ENCODE assay signal across 9 mouse cellular contexts in the genomic region with DNA sequence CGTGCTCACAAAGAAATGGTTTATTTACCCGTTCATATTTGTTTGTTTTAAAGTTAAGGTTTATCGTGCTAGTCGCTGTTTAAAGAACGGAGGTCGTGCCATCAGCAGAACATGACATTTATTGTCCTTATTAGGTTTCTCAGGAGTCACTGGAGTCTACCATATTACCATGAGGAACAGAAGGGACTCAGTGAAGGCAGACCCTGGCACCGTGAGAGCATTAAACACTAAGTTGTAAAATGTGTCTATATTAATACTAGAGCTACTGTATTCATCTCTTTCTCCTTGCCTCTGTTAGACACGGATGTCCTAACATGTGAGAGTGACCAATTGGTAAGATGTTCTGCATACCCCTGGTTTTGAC. TPM values are rescaled to one million over a fixed set of nuclear protein-coding genes. Genes with fewer than 3 reads are reported as not detected.
A peak's percentile ranks its signal among the peaks of the same experiment; 100 is the strongest.
DNase-seq lines count a peak whose midpoint lies in the region; ATAC-seq and TF ChIP-seq lines count a peak whose summit lies in the region.
"Had no signal": no experiment of that assay in that cellular context is flagged by ENCODE, and none has a peak within 500 bp of the region (broad histone marks: within the 10 kb centered on the region; RNA-seq: fewer than 3 reads in every experiment).

No protein-coding gene starts in this region.

- in situ Hi-C loops in CH12.LX (cut with MboI; ENCODE audit: low pct_ligation_motif_present, low pct_unique_long_range_greater_than_20kb, low sequenced_read_pairs), result no loop called here

- 12% methylated on average over 8 of the region's 8 CpGs for WGBS in heart, embryonic 14.5 days
- WGBS in limb, embryonic 13.5 days, result 14% methylated on average over 8 of the region's 8 CpGs
- WGBS in neural tube, embryonic 12.5 days, result 14% methylated on average over 8 of the region's 8 CpGs

- dilution Hi-C loops in CH12.LX (cut with MboI; ENCODE audit: extremely low pct_ligation_motif_present, extremely low pct_unique_long_range_greater_than_20kb, low sequenced_read_pairs), result no loop called here

- H3K79me2 ChIP-seq in CH12.LX (replicated peaks; ENCODE audit: control insufficient read depth, extremely low read depth, insufficient read depth, poor library complexity, severe bottlenecking), result peaks cover 10% of the 10 kb centered on the region

- DNase-seq in heart, postnatal 4 days, result no peak
- DNase-seq in CH12.LX (ENCODE audit: extremely low read depth), result no peak
- DNase-seq in spleen, postnatal 36 days (ENCODE audit: low spot score in 2 of 2), result no peak
- DNase-seq in retina, embryonic 14.5 days (ENCODE audit: low spot score), result no peak

- no peak for ATAC-seq in heart, embryonic 14.5 days (ENCODE audit: insufficient number of reproducible peaks, insufficient read depth, low FRiP score, low read depth)
- ATAC-seq in erythroblast, adult 5-6 weeks (replicated peaks; ENCODE audit: low FRiP score, poor library complexity, severe bottlenecking), result peak; percentile 31; the same call in 1 of the 2 replicates
- peak; percentile 18; the same call in 1 of the 2 replicates for ATAC-seq in limb, embryonic 13.5 days (ENCODE audit: low FRiP score, low read depth)
- peak; percentile 45 for ATAC-seq in neural tube, embryonic 12.5 days (ENCODE audit: low FRiP score, low read depth)

- 0 out of 4 replicates have a peak overlapping the region, but pooled peaks of 1 of the 2 experiments have one; percentile 56 for H3K27ac ChIP-seq in heart, embryonic 14.5 days (replicated peaks in 1 of 2; ENCODE audit: control insufficient read depth in 1 of 2, insufficient read depth in 1 of 2, low read depth in 2 of 2, low read length in 2 of 2)
- no peak overlapping the region for H3K27ac ChIP-seq in CH12.LX (ENCODE audit: insufficient read depth, low read depth)
- H3K27ac ChIP-seq in limb, embryonic 13.5 days, result no peak overlapping the region
- H3K27ac ChIP-seq in neural tube, embryonic 12.5 days, result no peak overlapping the region

- TF ChIP-seq EP300 in CH12.LX (IDR thresholded peaks at IDR 0.05; ENCODE audit: low read length), result no peak

- no peaks in the 10 kb centered on the region for H3K9me3 ChIP-seq in heart, embryonic 14.5 days (ENCODE audit: control insufficient read depth, low read length)
- H3K9me3 ChIP-seq in CH12.LX (replicated peaks; ENCODE audit: low read length), result no peaks in the 10 kb centered on the region
- H3K9me3 ChIP-seq in limb, embryonic 13.5 days, result no peaks in the 10 kb centered on the region
- no peaks in the 10 kb centered on the region for H3K9me3 ChIP-seq in neural tube, embryonic 12.5 days

- H3K9ac ChIP-seq in heart, embryonic 14.5 days (ENCODE audit: low read length), result peak overlapping the region; percentile 93
- H3K9ac ChIP-seq in CH12.LX (ENCODE audit: insufficient read depth, low read depth), result peak overlapping the region; percentile 71
- peak overlapping the region; percentile 87 for H3K9ac ChIP-seq in limb, embryonic 13.5 days
- H3K9ac ChIP-seq in neural tube, embryonic 12.5 days, result peak overlapping the region; percentile 74; the same call in 1 of the 2 replicates

- peaks cover 0 to 5% of the 10 kb centered on the region in 2 experiments; a peak in 1 of 4 replicates for H3K4me1 ChIP-seq in heart, embryonic 14.5 days (ENCODE audit: control insufficient read depth in 2 of 2, insufficient read depth in 2 of 2, low read length in 2 of 2)
- peaks cover 6 to 14% of the 10 kb centered on the region in 2 experiments for H3K4me1 ChIP-seq in CH12.LX (ENCODE audit: control insufficient read depth in 1 of 2, insufficient read depth in 2 of 2)
- peaks cover 10% of the 10 kb centered on the region for H3K4me1 ChIP-seq in limb, embryonic 13.5 days
- peaks cover 5% of the 10 kb centered on the region; the same call in 1 of the 2 replicates for H3K4me1 ChIP-seq in neural tube, embryonic 12.5 days

- TF ChIP-seq CTCF in CH12.LX (conservative IDR thresholded peaks at IDR 0.05 in 1 of 2, IDR thresholded peaks at IDR 0.05 in 1 of 2; ENCODE audit: low read depth in 2 of 2, low read length in 2 of 2), result no peak

- peak overlapping the region; percentile 94 to 97 for H3K4me3 ChIP-seq in heart, embryonic 14.5 days (ENCODE audit: control insufficient read depth in 1 of 2, insufficient read depth in 1 of 2, low read depth in 1 of 2, low read length in 2 of 2)
- H3K4me3 ChIP-seq in CH12.LX (replicated peaks in 1 of 3; ENCODE audit: low read depth in 2 of 3, low read length in 2 of 3, poor library complexity in 1 of 3), result peak overlapping the region; percentile 86 to 98 (median 97)
- peak overlapping the region; percentile 95 for H3K4me3 ChIP-seq in limb, embryonic 13.5 days
- H3K4me3 ChIP-seq in neural tube, embryonic 12.5 days, result peak overlapping the region; percentile 95

- peaks cover 32% of the 10 kb centered on the region for H3K36me3 ChIP-seq in heart, embryonic 14.5 days (ENCODE audit: control insufficient read depth, insufficient read depth, low read length)
- peaks cover 22 to 32% of the 10 kb centered on the region in 2 experiments for H3K36me3 ChIP-seq in CH12.LX (replicated peaks in 1 of 2; ENCODE audit: control insufficient read depth in 1 of 2, insufficient read depth in 1 of 2, low read length in 1 of 2)
- peaks cover 26% of the 10 kb centered on the region for H3K36me3 ChIP-seq in limb, embryonic 13.5 days
- H3K36me3 ChIP-seq in neural tube, embryonic 12.5 days, result peaks cover 30% of the 10 kb centered on the region

- TF ChIP-seq POLR2A in CH12.LX (IDR thresholded peaks at IDR 0.05; ENCODE audit: low read depth, low read length), result no peak

- H3K27me3 ChIP-seq in heart, embryonic 14.5 days (ENCODE audit: control insufficient read depth, insufficient read depth, low read length), result no peaks in the 10 kb centered on the region
- no peaks in the 10 kb centered on the region for H3K27me3 ChIP-seq in CH12.LX (replicated peaks)
- H3K27me3 ChIP-seq in limb, embryonic 13.5 days, result no peaks in the 10 kb centered on the region
- H3K27me3 ChIP-seq in neural tube, embryonic 12.5 days (replicated peaks), result no peaks in the 10 kb centered on the region

- TF ChIP-seq RAD21 in CH12.LX (IDR thresholded peaks at IDR 0.05; ENCODE audit: low read depth, low read length), result no peak

- peak overlapping the region; percentile 80 for H3K4me2 ChIP-seq in heart, embryonic 14.5 days (ENCODE audit: low read length)
- peak overlapping the region; percentile 64; the same call in 1 of the 2 replicates for H3K4me2 ChIP-seq in CH12.LX (ENCODE audit: insufficient read depth, low read depth, poor library complexity, severe bottlenecking)
- peak overlapping the region; percentile 87 for H3K4me2 ChIP-seq in limb, embryonic 13.5 days (replicated peaks)
- H3K4me2 ChIP-seq in neural tube, embryonic 12.5 days (replicated peaks), result peak overlapping the region; percentile 75

TF ChIP-seq in CH12.LX, 34 proteins besides CTCF, POLR2A, EP300 and RAD21:
- TF ChIP-seq PAX5 (IDR thresholded peaks at IDR 0.05; ENCODE audit: low read length) (no peak), E2F4 (IDR thresholded peaks at IDR 0.05; ENCODE audit: insufficient replicate concordance, low read depth, low read length) (no peak), ELF1 (IDR thresholded peaks at IDR 0.05; ENCODE audit: low read depth, low read length) (no peak), MAFK (IDR thresholded peaks at IDR 0.05; ENCODE audit: insufficient replicate concordance, low read length) (no peak), TCF12 (IDR thresholded peaks at IDR 0.05; ENCODE audit: low read depth, low read length) (no peak), ZNF384 (IDR thresholded peaks at IDR 0.05; ENCODE audit: low read depth, low read length) (no peak), BHLHE40 (IDR thresholded peaks at IDR 0.05; ENCODE audit: low read depth, low read length) (no peak), MAZ (IDR thresholded peaks at IDR 0.05; ENCODE audit: low read depth, low read length) (no peak), HCFC1 (IDR thresholded peaks at IDR 0.05; ENCODE audit: low read depth, low read length) (no peak), MEF2A (IDR thresholded peaks at IDR 0.05; ENCODE audit: borderline replicate concordance, low read depth, low read length) (no peak), CHD2 (IDR thresholded peaks at IDR 0.05; ENCODE audit: low read length) (no peak), USF1 (IDR thresholded peaks at IDR 0.05; ENCODE audit: low read depth, low read length) (no peak), USF2 (conservative IDR thresholded peaks at IDR 0.05; ENCODE audit: low read depth, low read length) (no peak)

RNA-seq across cellular contexts. Expression of gene Thumpd1, which starts 0.3 kb away (rescaled TPM):
- polyA plus RNA-seq in heart, embryonic 14.5 days (2014; fragmentation: Nextera tagmentation; extraction: Ambion mirVana), result 51.6 and 55.9 TPM in 2 replicates
- 10 to 100 TPM; 28.8 to 30.2 TPM for total RNA-seq in heart, postnatal 4 days (2021)
- total RNA-seq in CH12.LX (2012; rRNA removed) (49.3 and 62.3 TPM in 2 replicates), CH12.LX (2014; rRNA removed) (105 and 115 TPM in 2 replicates)
- polyA plus RNA-seq in CH12.LX (2012; ENCODE audit: insufficient read length, low read depth), result 102 and 120 TPM in 2 replicates
- 5.0 and 7.5 TPM in 2 replicates for total RNA-seq in erythroblast, adult 5-6 weeks (2015; ENCODE audit: low replicate concordance)
- total RNA-seq in erythroblast, adult 5-6 weeks (2017; ENCODE audit: low replicate concordance), result 8.6 and 9.9 TPM in 2 replicates
- polyA plus RNA-seq in limb, embryonic 13.5 days (2015; fragmentation: Nextera tagmentation; extraction: Ambion mirVana), result 76.7 and 80.2 TPM in 2 replicates
- 81.3 and 86.5 TPM in 2 replicates for polyA plus RNA-seq in neural tube, embryonic 12.5 days (2016; fragmentation: Nextera tagmentation; extraction: Ambion mirVana)

RNA-seq across cellular contexts. Expression of gene Acsm4, which starts 31.1 kb away (rescaled TPM):
- polyA plus RNA-seq in heart, embryonic 14.5 days (2014; fragmentation: Nextera tagmentation; extraction: Ambion mirVana), result not detected in 2 replicates
- not detected for total RNA-seq in heart, postnatal 4 days (2021)
- total RNA-seq in CH12.LX (2012; rRNA removed) (not detected in 2 replicates), CH12.LX (2014; rRNA removed) (not detected in 2 replicates)
- polyA plus RNA-seq in CH12.LX (2012; ENCODE audit: insufficient read length, low read depth), result not detected in 2 replicates
- total RNA-seq in erythroblast, adult 5-6 weeks (2015; ENCODE audit: low replicate concordance), result not detected in 2 replicates
- not detected in 2 replicates for total RNA-seq in erythroblast, adult 5-6 weeks (2017; ENCODE audit: low replicate concordance)
- polyA plus RNA-seq in limb, embryonic 13.5 days (2015; fragmentation: Nextera tagmentation; extraction: Ambion mirVana), result not detected in 2 replicates
- polyA plus RNA-seq in neural tube, embryonic 12.5 days (2016; fragmentation: Nextera tagmentation; extraction: Ambion mirVana), result not detected in 2 replicates
- polyA plus RNA-seq: large intestine, adult 2 months had no signal

RNA-seq across cellular contexts. Expression of gene Acsm3, which starts 39.8 kb away (rescaled TPM):
- polyA plus RNA-seq in heart, embryonic 14.5 days (2014; fragmentation: Nextera tagmentation; extraction: Ambion mirVana), result 0.15 TPM in 1 of 2 replicates, not detected in the other
- total RNA-seq in heart, postnatal 4 days (2021), result under 1 TPM in 1 of 2 experiments, not detected in 1; 0.10 TPM
- total RNA-seq in CH12.LX (2012; rRNA removed), result 0.13 and 0.17 TPM in 2 replicates
- not detected in 2 replicates for total RNA-seq in CH12.LX (2014; rRNA removed)
- polyA plus RNA-seq in CH12.LX (2012; ENCODE audit: insufficient read length, low read depth), result 0.69 and 0.78 TPM in 2 replicates
- total RNA-seq in erythroblast, adult 5-6 weeks (2015; ENCODE audit: low replicate concordance), result not detected in 2 replicates
- not detected in 2 replicates for total RNA-seq in erythroblast, adult 5-6 weeks (2017; ENCODE audit: low replicate concordance)
- polyA plus RNA-seq in limb, embryonic 13.5 days (2015; fragmentation: Nextera tagmentation; extraction: Ambion mirVana), result 0.32 and 0.41 TPM in 2 replicates
- 0.09 and 0.16 TPM in 2 replicates for polyA plus RNA-seq in neural tube, embryonic 12.5 days (2016; fragmentation: Nextera tagmentation; extraction: Ambion mirVana)
